Mouse (Mus musculus): ENCODE measurements at regions not wholly inside any gene's neighbourhood (a gene's known extent, or its start where the extent isn't known, plus 50 kb on each side); places are given as distances from the start of the nearest gene placed in this dataset.

DNA sequence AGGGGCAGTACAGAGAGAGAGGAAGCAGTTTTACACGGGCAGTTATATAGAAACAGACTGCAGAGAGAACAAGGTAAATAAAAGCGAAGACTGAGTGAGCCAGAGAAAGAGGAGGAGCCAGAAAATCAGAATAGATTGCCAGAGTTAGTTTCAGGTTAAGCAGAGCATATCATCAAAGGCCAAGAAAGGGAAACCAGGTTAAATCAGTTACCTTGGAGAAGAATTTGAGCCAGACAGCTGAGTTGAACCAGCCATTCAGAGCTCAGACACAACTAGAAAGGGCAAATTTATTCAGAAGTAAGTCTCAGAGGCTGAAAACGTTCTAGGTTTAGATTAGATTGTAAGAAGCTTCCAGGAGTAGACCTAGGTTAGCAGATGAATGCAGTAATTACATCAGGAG lies 858.6 kb downstream of the Adgrl3 start:
- DNase-seq (no peak), ATAC-seq (no peak)
- Histone ChIP-seq H3K27ac (ENCODE audit: low read depth, low read length) (no peak overlapping the region), H3K36me3 (ENCODE audit: insufficient read depth) (no peaks in the 10 kb centered on the region), H3K9ac (no peak overlapping the region), H3K27me3 (ENCODE audit: insufficient read depth, low read length) (no peaks in the 10 kb centered on the region), H3K9me3 (ENCODE audit: low read length) (no peaks in the 10 kb centered on the region), H3K4me2 (ENCODE audit: low read depth) (no peak overlapping the region), H3K4me3 (ENCODE audit: low read depth, low read length) (no peak overlapping the region), H3K4me1 (ENCODE audit: insufficient read depth) (no peaks in the 10 kb centered on the region)
- no peak for TF ChIP-seq CTCF (IDR thresholded peaks at IDR 0.05; ENCODE audit: low read depth)
- 69% methylated on average over 3 of the region's 3 CpGs for WGBS

DNA sequence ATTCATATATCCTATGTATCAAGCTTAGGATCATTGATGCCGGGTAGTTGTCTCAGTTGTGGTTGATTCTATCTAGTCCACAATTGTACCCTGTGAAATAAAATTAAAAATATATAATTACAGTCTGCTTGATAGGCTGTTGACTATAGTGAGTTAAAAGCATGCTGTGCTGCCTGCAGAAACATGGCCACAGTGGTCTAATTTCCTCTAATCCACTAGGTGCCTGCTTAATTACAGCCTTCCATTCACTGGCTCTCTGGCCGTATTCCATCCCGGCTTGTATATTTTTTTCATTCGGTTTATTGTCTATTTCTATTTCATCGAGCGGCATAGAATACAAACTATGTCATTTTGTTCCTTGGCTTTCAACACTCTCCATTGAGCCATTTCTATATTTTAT lies 873.4 kb downstream of the Adgrl3 start:
- ATAC-seq (no peak), DNase-seq (no peak)
- no peak overlapping the region for H3K4me2 ChIP-seq (ENCODE audit: low read depth)
- H3K36me3 ChIP-seq (ENCODE audit: insufficient read depth): no peaks in the 10 kb centered on the region
- no peak overlapping the region for H3K27ac ChIP-seq (ENCODE audit: low read depth, low read length)
- TF ChIP-seq CTCF (IDR thresholded peaks at IDR 0.05; ENCODE audit: low read depth): no peak
- H3K4me1 ChIP-seq (ENCODE audit: insufficient read depth): no peaks in the 10 kb centered on the region
- no peak overlapping the region for H3K9ac ChIP-seq
- H3K9me3 ChIP-seq (ENCODE audit: low read length): no peaks in the 10 kb centered on the region
- no peaks in the 10 kb centered on the region for H3K27me3 ChIP-seq (ENCODE audit: insufficient read depth, low read length)
- H3K4me3 ChIP-seq (ENCODE audit: low read depth, low read length): no peak overlapping the region
- 36% methylated on average over 6 of the region's 6 CpGs for WGBS

DNA sequence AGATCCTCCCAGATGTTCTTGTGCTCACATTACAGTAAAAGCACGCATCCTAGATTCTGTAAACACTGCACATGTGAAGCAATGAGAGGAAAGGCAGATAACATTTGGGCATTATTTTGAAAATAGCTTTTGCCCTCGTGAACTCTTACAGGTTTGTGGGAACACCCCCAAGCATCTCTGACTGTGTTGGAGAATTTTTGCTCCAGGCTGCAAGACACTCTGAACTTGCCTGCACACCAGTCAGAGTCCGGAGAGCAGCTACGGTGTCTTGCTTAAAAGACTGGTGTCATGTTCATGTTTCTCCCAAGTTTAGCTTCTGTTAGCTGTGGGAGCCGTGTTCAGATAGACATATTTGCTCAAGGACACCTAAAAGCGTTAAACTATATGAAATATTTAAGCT lies 889.4 kb downstream of the Adgrl3 start:
- TF ChIP-seq CTCF (IDR thresholded peaks at IDR 0.05; ENCODE audit: low read depth): no peak
- ATAC-seq: no peak
- Histone ChIP-seq H3K36me3 (ENCODE audit: insufficient read depth) (no peaks in the 10 kb centered on the region), H3K9me3 (ENCODE audit: low read length) (no peaks in the 10 kb centered on the region), H3K4me1 (ENCODE audit: insufficient read depth) (no peaks in the 10 kb centered on the region), H3K27ac (ENCODE audit: low read depth, low read length) (no peak overlapping the region), H3K4me2 (ENCODE audit: low read depth) (no peak overlapping the region), H3K4me3 (ENCODE audit: low read depth, low read length) (no peak overlapping the region), H3K9ac (no peak overlapping the region), H3K27me3 (ENCODE audit: insufficient read depth, low read length) (no peaks in the 10 kb centered on the region)
- WGBS: 85% methylated on average over 6 of the region's 6 CpGs
- no peak for DNase-seq

DNA sequence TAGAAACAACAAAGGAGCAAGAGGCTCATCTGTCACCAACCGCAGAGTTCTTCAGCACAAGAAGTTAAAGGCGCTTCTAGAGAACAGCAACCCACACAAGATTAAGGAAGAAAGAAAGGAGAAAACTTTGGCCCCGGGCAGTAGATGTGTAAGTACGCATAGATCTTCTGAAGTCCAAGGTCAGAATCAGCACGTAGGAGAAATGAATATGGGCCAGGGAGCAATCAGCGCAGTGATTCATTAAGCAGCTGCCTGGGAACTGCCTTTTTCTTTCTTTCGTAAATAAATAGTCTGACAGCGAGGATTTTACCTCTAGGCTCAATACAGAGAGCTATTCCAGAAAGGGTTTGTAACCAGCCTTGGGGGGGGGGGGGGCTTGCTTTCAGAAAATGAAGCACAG lies 890.0 kb downstream of the Adgrl3 start:
- Histone ChIP-seq H3K4me3 (ENCODE audit: low read depth, low read length) (no peak overlapping the region), H3K9ac (no peak overlapping the region), H3K27ac (ENCODE audit: low read depth, low read length) (no peak overlapping the region), H3K27me3 (ENCODE audit: insufficient read depth, low read length) (no peaks in the 10 kb centered on the region), H3K4me2 (ENCODE audit: low read depth) (no peak overlapping the region), H3K36me3 (ENCODE audit: insufficient read depth) (no peaks in the 10 kb centered on the region), H3K4me1 (ENCODE audit: insufficient read depth) (no peaks in the 10 kb centered on the region), H3K9me3 (ENCODE audit: low read length) (no peaks in the 10 kb centered on the region)
- no peak for DNase-seq
- no peak for ATAC-seq
- TF ChIP-seq CTCF (IDR thresholded peaks at IDR 0.05; ENCODE audit: low read depth): no peak
- WGBS: 19% methylated on average over 8 of the region's 8 CpGs

DNA sequence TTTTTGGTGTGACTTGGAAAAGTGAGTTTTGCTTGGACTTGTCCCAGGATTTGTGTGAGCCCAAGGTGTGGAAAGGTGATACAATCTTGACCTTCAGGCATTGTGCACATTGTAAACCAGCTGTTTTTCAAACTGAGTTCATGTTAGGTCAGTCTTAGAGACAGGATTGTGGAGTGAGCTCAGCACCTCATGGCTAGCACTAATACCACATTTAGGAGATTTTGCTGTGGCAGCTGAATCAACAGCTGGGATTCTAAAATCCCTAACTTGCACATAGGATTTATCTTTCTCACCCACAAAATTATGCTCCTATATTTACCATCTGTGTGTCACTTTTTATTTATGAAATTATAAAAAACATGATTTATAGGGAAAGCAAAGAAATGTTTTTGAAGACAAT lies 896.7 kb downstream of the Adgrl3 start:
- no peak overlapping the region for H3K4me2 ChIP-seq (ENCODE audit: low read depth)
- DNase-seq: no peak
- H3K27me3 ChIP-seq (ENCODE audit: insufficient read depth, low read length): no peaks in the 10 kb centered on the region
- ATAC-seq: no peak
- H3K4me3 ChIP-seq (ENCODE audit: low read depth, low read length): no peak overlapping the region
- H3K9ac ChIP-seq: no peak overlapping the region
- H3K36me3 ChIP-seq (ENCODE audit: insufficient read depth): no peaks in the 10 kb centered on the region
- no peaks in the 10 kb centered on the region for H3K9me3 ChIP-seq (ENCODE audit: low read length)
- TF ChIP-seq CTCF (IDR thresholded peaks at IDR 0.05; ENCODE audit: low read depth): no peak
- no peaks in the 10 kb centered on the region for H3K4me1 ChIP-seq (ENCODE audit: insufficient read depth)
- H3K27ac ChIP-seq (ENCODE audit: low read depth, low read length): no peak overlapping the region

- TF ChIP-seq CTCF (IDR thresholded peaks at IDR 0.05; ENCODE audit: low read depth): no peak
- no peaks in the 10 kb centered on the region for H3K27me3 ChIP-seq (ENCODE audit: insufficient read depth, low read length)
- no peaks in the 10 kb centered on the region for H3K36me3 ChIP-seq (ENCODE audit: insufficient read depth)
- no peaks in the 10 kb centered on the region for H3K4me1 ChIP-seq (ENCODE audit: insufficient read depth)
- H3K4me3 ChIP-seq (ENCODE audit: low read depth, low read length): no peak overlapping the region
- ATAC-seq (no peak), DNase-seq (no peak)
- no peak overlapping the region for H3K27ac ChIP-seq (ENCODE audit: low read depth, low read length)
- no peak overlapping the region for H3K9ac ChIP-seq
- no peaks in the 10 kb centered on the region for H3K9me3 ChIP-seq (ENCODE audit: low read length)
- 74% methylated on average over 5 of the region's 5 CpGs for WGBS
- H3K4me2 ChIP-seq (ENCODE audit: low read depth): no peak overlapping the region
Observed at GRCm38 (mm10) chr5:81940798-81941197, 920.9 kb downstream of the Adgrl3 start.

- DNase-seq (peak; percentile 55), ATAC-seq (peak; percentile 66)
- Histone ChIP-seq H3K27me3 (ENCODE audit: insufficient read depth, low read length) (no peaks in the 10 kb centered on the region), H3K4me2 (ENCODE audit: low read depth) (peak overlapping the region; percentile 21), H3K4me1 (ENCODE audit: insufficient read depth) (0 out of 2 replicates have a peak, but pooled peaks cover 4% of the 10 kb centered on the region), H3K9me3 (ENCODE audit: low read length) (no peaks in the 10 kb centered on the region), H3K36me3 (ENCODE audit: insufficient read depth) (no peaks in the 10 kb centered on the region), H3K9ac (no peak overlapping the region), H3K27ac (ENCODE audit: low read depth, low read length) (peak overlapping the region; percentile 50), H3K4me3 (ENCODE audit: low read depth, low read length) (no peak overlapping the region)
- TF ChIP-seq CTCF (IDR thresholded peaks at IDR 0.05; ENCODE audit: low read depth): no peak
- 61% methylated on average over 24 of the region's 24 CpGs for WGBS
Observed at GRCm38 (mm10) chr5:81969685-81970524, 950.0 kb downstream of the Adgrl3 start.

All from forebrain, postnatal 0 days (tissue).